Mouse (Mus musculus) heart, embryonic 14.5 days (tissue): ENCODE data around the gene Slc27a1. TPM values are rescaled to one million over a fixed set of nuclear protein-coding genes. Genes with fewer than 3 reads are reported as not detected.

Experiments used
- ATAC-seq: fragments of 200-750 bp; cut with Nextera tagmentation; 2 replicates; pipeline ENCODE4 v1.8.0; 2017; ENCODE audit warnings: low read depth, moderate TSS enrichment; ENCODE audit not compliant: insufficient number of reproducible peaks, insufficient read depth, low FRiP score
- H3K27ac ChIP-seq, 2 experiments: fragments of 200-500 bp in 1 of 2; fragments of 300-500 bp in 1 of 2; sonication (generic) in 1 of 2; replicated peaks in 1 of 2; 2 replicates each; pipeline ENCODE4 v1.5.1; 2012 to 2014; ENCODE audit warnings: low read depth in 2 of 2, low read length in 2 of 2, control low read depth in 1 of 2, mild to moderate bottlenecking in 1 of 2, mixed read lengths in 1 of 2; ENCODE audit not compliant: control insufficient read depth in 1 of 2, insufficient read depth in 1 of 2
- H3K27me3 ChIP-seq: fragments of 300-500 bp; sonication (generic); 2 replicates; pipeline ENCODE4 v1.6.1; 2014; ENCODE audit warnings: mild to moderate bottlenecking, low read length, control low read depth; ENCODE audit not compliant: control insufficient read depth, insufficient read depth
- H3K36me3 ChIP-seq: fragments of 300-500 bp; sonication (generic); 2 replicates; pipeline ENCODE4 v1.6.1; 2014; ENCODE audit warnings: mild to moderate bottlenecking, control low read depth, low read length, mixed read lengths; ENCODE audit not compliant: control insufficient read depth, insufficient read depth
- H3K4me1 ChIP-seq, 2 experiments: fragments of 200-500 bp in 1 of 2; fragments of 300-500 bp in 1 of 2; sonication (generic) in 1 of 2; 2 replicates each; pipeline ENCODE4 v1.6.1; 2012 to 2014; ENCODE audit warnings: low read length in 2 of 2, control low read depth in 1 of 2, mixed read lengths in 1 of 2; ENCODE audit not compliant: control insufficient read depth in 2 of 2, insufficient read depth in 2 of 2
- H3K4me2 ChIP-seq: fragments of 300-500 bp; sonication (generic); 2 replicates; pipeline ENCODE4 v1.6.1; 2014; ENCODE audit warnings: mild to moderate bottlenecking, low read length
- H3K4me3 ChIP-seq, 2 experiments: fragments of 200-500 bp in 1 of 2; fragments of 300-500 bp in 1 of 2; sonication (generic) in 1 of 2; 2 replicates each; pipeline ENCODE4 v1.5.1; 2012 to 2014; ENCODE audit warnings: low read length in 2 of 2, mild to moderate bottlenecking in 2 of 2, control low read depth in 1 of 2, low read depth in 1 of 2, moderate library complexity in 1 of 2; ENCODE audit not compliant: control insufficient read depth in 1 of 2, insufficient read depth in 1 of 2
- H3K9ac ChIP-seq: fragments of 300-500 bp; sonication (generic); 2 replicates; pipeline ENCODE4 v1.6.1; 2014; ENCODE audit warnings: mild to moderate bottlenecking, low read length
- H3K9me3 ChIP-seq: fragments of 300-500 bp; sonication (generic); 2 replicates; pipeline ENCODE4 v1.6.1; 2016; ENCODE audit warnings: low read length, control low read depth; ENCODE audit not compliant: control insufficient read depth
- WGBS: fragments of 180-500 bp; shearing (Covaris S2); extraction: QIAGEN DNeasy Blood & Tissue Kit; methylation state at CpG from one replicate; pipeline ENCODE4 v1.1.7; 2014; 5-methylcytosine and 5-hydroxymethylcytosine counted together
- polyA plus RNA-seq: library from polyadenylated mRNA; unstranded; fragments of >200 nt; fragmentation: Nextera tagmentation; extraction: Ambion mirVana; gene quantifications from 2 replicates; pipeline ENCODE4 v1.2.1, GENCODE M21; 2014

The Slc27a1 gene
- polyA plus RNA-seq, 1 experiment from 2014 or later: 14.6 TPM

GRCm38 (mm10) chr8:71574426-71574825 lies 5.7 kb downstream of the Slc27a1 start:
- ATAC-seq: no peak
- Histone ChIP-seq H3K4me2 (no peak overlapping the region), H3K9ac (no peak overlapping the region), H3K27me3 (no peaks in the 10 kb centered on the region), H3K4me3 (no peak overlapping the region), H3K4me1 (peaks cover 9 to 19% of the 10 kb centered on the region in 2 experiments), H3K36me3 (no peaks in the 10 kb centered on the region), H3K9me3 (no peaks in the 10 kb centered on the region), H3K27ac (no peak overlapping the region)
- WGBS: 65% methylated on average over 7 of the region's 7 CpGs

DNA sequence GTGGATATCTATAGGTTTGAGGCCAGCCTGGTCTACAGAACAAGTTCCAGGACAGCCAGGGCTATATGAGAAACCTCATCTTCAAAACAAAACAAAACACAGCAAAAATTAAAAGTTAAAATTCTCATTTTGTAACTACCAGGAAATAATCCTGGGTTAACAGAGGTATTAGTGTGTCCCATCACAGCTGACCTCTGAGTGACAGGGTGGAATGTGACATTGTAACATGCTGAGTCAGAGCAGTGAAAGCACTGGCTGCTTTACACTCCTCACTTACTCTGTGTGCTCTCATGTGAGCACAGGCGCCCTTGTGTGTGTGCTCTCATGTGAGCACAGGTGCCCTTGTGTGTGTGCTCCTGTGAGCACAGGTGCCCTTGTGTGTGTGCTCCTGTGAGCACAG lies 6.3 kb downstream of the Slc27a1 start:
- Histone ChIP-seq H3K9ac (no peak overlapping the region), H3K27me3 (no peaks in the 10 kb centered on the region), H3K4me3 (no peak overlapping the region), H3K4me2 (no peak overlapping the region), H3K27ac (no peak overlapping the region), H3K9me3 (no peaks in the 10 kb centered on the region), H3K36me3 (no peaks in the 10 kb centered on the region), H3K4me1 (peaks cover 9 to 19% of the 10 kb centered on the region in 2 experiments)
- ATAC-seq: no peak
- 22% methylated on average over 1 of the region's 1 CpGs for WGBS

GRCm38 (mm10) chr8:71577856-71578387 lies 9.2 kb downstream of the Slc27a1 start:
- ATAC-seq: no peak
- no peak overlapping the region for H3K27ac ChIP-seq
- no peak overlapping the region for H3K9ac ChIP-seq
- no peaks in the 10 kb centered on the region for H3K27me3 ChIP-seq
- H3K9me3 ChIP-seq: no peaks in the 10 kb centered on the region
- H3K36me3 ChIP-seq: peaks cover 9% of the 10 kb centered on the region; the same call in 1 of the 2 replicates
- H3K4me2 ChIP-seq: no peak overlapping the region
- 53% methylated on average over 4 of the region's 4 CpGs for WGBS
- H3K4me3 ChIP-seq: no peak overlapping the region
- peaks cover 2 to 8% of the 10 kb centered on the region in 2 experiments; a peak in 3 of 4 replicates for H3K4me1 ChIP-seq

DNA sequence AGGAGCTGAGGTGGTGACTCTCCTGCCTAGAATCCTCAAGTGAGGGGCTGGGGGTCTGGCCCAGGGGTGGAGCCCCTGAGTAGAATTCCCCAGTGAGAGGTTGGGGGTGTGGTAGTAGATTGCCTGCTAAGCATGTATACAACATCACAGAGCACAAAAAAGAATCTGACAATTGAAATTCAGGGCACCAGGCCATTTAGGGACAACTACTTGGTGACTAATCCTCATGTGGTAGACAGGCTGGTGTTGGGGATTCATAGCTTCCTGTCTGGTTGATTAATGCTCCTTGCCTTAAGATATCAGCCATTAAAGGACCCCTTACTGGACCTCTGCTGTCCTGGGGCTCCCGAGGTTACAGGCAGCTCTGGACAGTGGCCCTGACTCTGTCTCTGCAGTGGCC lies 10.3 kb downstream of the Slc27a1 start:
- Histone ChIP-seq H3K36me3 (peaks cover 9% of the 10 kb centered on the region), H3K9ac (no peak overlapping the region), H3K27ac (no peak overlapping the region), H3K4me1 (peaks cover 0 to 4% of the 10 kb centered on the region in 2 experiments; a peak in 2 of 4 replicates), H3K27me3 (no peaks in the 10 kb centered on the region), H3K4me2 (no peak overlapping the region), H3K4me3 (no peak overlapping the region), H3K9me3 (no peaks in the 10 kb centered on the region)
- 65% methylated on average over 1 of the region's 1 CpGs for WGBS
- no peak for ATAC-seq

GRCm38 (mm10) chr8:71579476-71579875 lies 10.8 kb downstream of the Slc27a1 start:
- Histone ChIP-seq H3K9ac (no peak overlapping the region), H3K27ac (no peak overlapping the region), H3K36me3 (peaks cover 11% of the 10 kb centered on the region), H3K4me1 (peaks cover 0 to 4% of the 10 kb centered on the region in 2 experiments; a peak in 2 of 4 replicates), H3K4me2 (no peak overlapping the region), H3K9me3 (no peaks in the 10 kb centered on the region), H3K27me3 (no peaks in the 10 kb centered on the region), H3K4me3 (no peak overlapping the region)
- 89% methylated on average over 14 of the region's 14 CpGs for WGBS
- ATAC-seq: no peak

DNA sequence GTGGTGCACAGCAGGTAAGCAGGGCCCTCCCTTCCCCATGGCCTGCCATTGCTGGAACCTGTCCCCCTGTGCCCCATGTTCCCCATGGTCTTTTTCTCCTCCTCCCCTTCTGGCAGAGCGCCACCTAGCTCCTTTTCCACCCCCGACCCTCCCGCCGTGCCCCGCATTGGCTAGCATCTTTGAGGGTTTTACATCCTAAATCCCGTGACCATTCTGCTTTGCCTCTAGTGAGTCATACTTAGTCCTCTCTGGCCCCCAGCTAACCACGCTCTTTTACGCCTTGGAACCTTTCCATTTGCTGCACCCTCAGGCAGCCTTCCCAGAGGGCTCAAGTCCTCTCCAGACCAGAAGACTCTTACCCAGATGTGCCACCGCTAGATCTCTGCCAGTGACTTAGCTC lies 11.5 kb downstream of the Slc27a1 start:
- H3K9ac ChIP-seq: no peak overlapping the region
- no peaks in the 10 kb centered on the region; a peak in 1 of 4 replicates for H3K4me1 ChIP-seq
- 53% methylated on average over 9 of the region's 9 CpGs for WGBS
- no peak overlapping the region for H3K4me2 ChIP-seq
- H3K27me3 ChIP-seq: no peaks in the 10 kb centered on the region
- H3K27ac ChIP-seq: no peak overlapping the region
- ATAC-seq: no peak
- peaks cover 19% of the 10 kb centered on the region for H3K36me3 ChIP-seq
- no peak overlapping the region for H3K4me3 ChIP-seq
- H3K9me3 ChIP-seq: no peaks in the 10 kb centered on the region

GRCm38 (mm10) chr8:71586891-71587290 lies 18.2 kb downstream of the Slc27a1 start:
- Histone ChIP-seq H3K4me3 (no peak overlapping the region), H3K27me3 (no peaks in the 10 kb centered on the region), H3K4me1 (peaks cover 4 to 6% of the 10 kb centered on the region in 2 experiments), H3K9me3 (no peaks in the 10 kb centered on the region), H3K9ac (no peak overlapping the region), H3K27ac (no peak overlapping the region), H3K4me2 (no peak overlapping the region), H3K36me3 (peaks cover 20% of the 10 kb centered on the region)
- WGBS: 70% methylated on average over 2 of the region's 2 CpGs
- no peak for ATAC-seq

DNA sequence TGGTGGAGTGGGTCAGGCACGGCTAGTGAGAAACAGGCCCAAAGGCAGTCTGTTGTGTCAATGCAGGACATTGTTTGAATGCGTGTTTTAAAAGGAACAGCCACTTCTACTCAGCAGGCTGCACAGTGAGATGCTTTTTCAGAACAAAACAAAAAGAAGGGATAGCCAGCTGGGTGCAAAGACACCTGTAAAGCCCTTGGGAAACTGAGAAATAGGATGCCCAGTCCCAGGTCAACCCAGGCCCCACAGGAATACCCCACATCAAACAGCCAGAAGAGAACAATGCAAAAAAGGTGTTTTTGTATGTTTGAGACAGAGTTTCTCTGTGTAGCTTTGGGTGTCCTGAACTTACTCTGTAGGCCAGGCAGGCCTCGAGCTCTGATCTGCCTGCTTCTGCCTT lies 20.1 kb downstream of the Slc27a1 start:
- ATAC-seq: no peak
- H3K9ac ChIP-seq: no peak overlapping the region
- peaks cover 8 to 17% of the 10 kb centered on the region in 2 experiments for H3K4me1 ChIP-seq
- no peaks in the 10 kb centered on the region for H3K27me3 ChIP-seq
- 60% methylated on average over 3 of the region's 3 CpGs for WGBS
- no peak overlapping the region for H3K27ac ChIP-seq
- no peaks in the 10 kb centered on the region for H3K9me3 ChIP-seq
- H3K4me3 ChIP-seq: no peak overlapping the region
- H3K4me2 ChIP-seq: no peak overlapping the region
- H3K36me3 ChIP-seq: peaks cover 20% of the 10 kb centered on the region
